Mouse (Mus musculus) MEL (cell line): ENCODE measurements at regions not wholly inside any gene's neighbourhood (a gene's known extent, or its start where the extent isn't known, plus 50 kb on each side); places are given as distances from the start of the nearest gene placed in this dataset.

ENCODE experiments used
- DNase-seq: peaks from one replicate; pipeline ENCODE4 v3.0.0; 2011; ENCODE audit warnings: low read depth, low spot score
- H3K27ac ChIP-seq: 2 replicates; pipeline ENCODE4 v1.5.1; 2012; ENCODE audit warnings: low read depth, mild to moderate bottlenecking, control low read depth, low read length, moderate library complexity; ENCODE audit not compliant: control insufficient read depth
- H3K27me3 ChIP-seq, 2 experiments: fragments of 150-350 bp in 1 of 2; sonication (generic) in 1 of 2; 2 replicates each; pipeline ENCODE4 v1.6.1; 2012; ENCODE audit warnings: low read length in 2 of 2, mild to moderate bottlenecking in 2 of 2, improper control_type of control experiment in 1 of 2, moderate library complexity in 1 of 2; ENCODE audit not compliant: insufficient read depth in 2 of 2, control insufficient read depth in 1 of 2
- H3K36me3 ChIP-seq, 2 experiments: 2 replicates each; pipeline ENCODE4 v1.6.1; 2012 to 2014; ENCODE audit warnings: low read length in 2 of 2, improper control_type of control experiment in 1 of 2, inconsistent platforms in 1 of 2, mild to moderate bottlenecking in 1 of 2; ENCODE audit not compliant: insufficient read depth in 2 of 2, control insufficient read depth in 1 of 2
- H3K4me1 ChIP-seq, 2 experiments: fragments of 150-350 bp in 1 of 2; sonication (generic) in 1 of 2; 2 replicates each; pipeline ENCODE4 v1.6.1; 2012; ENCODE audit warnings: low read length in 2 of 2, improper control_type of control experiment in 1 of 2, mild to moderate bottlenecking in 1 of 2; ENCODE audit not compliant: insufficient read depth in 2 of 2, control insufficient read depth in 1 of 2
- H3K4me3 ChIP-seq, 2 experiments: fragments of 150-350 bp in 1 of 2; sonication (generic) in 1 of 2; 2 replicates each; pipeline ENCODE4 v1.5.1; 2012; ENCODE audit warnings: low read depth in 2 of 2, low read length in 2 of 2, mild to moderate bottlenecking in 2 of 2, moderate library complexity in 2 of 2, control low read depth in 1 of 2, improper control_type of control experiment in 1 of 2; ENCODE audit not compliant: control insufficient read depth in 1 of 2, insufficient read depth in 1 of 2
- H3K79me2 ChIP-seq: 2 replicates; pipeline ENCODE4 v1.6.1; 2012; ENCODE audit warnings: mild to moderate bottlenecking, low read length, moderate library complexity; ENCODE audit not compliant: control insufficient read depth, poor library complexity, insufficient read depth
- H3K9ac ChIP-seq: 2 replicates; pipeline ENCODE4 v1.6.1; 2012; ENCODE audit warnings: low read depth, mild to moderate bottlenecking, control low read depth, low read length, moderate library complexity; ENCODE audit not compliant: control insufficient read depth, poor library complexity, severe bottlenecking
- H3K9me3 ChIP-seq: fragments of 150-350 bp; sonication (generic); replicated peaks from 2 replicates; pipeline ENCODE4 v1.6.1; 2012; ENCODE audit warnings: mild to moderate bottlenecking, low read length, improper control_type of control experiment, moderate library complexity; ENCODE audit not compliant: insufficient read depth
- CHD1 ChIP-seq: IDR thresholded peaks from 2 replicates; pipeline ENCODE4 v1.6.1; 2012; ENCODE audit warnings: low read depth, mild to moderate bottlenecking, inconsistent platforms, low read length, improper control_type of control experiment
- CHD2 ChIP-seq: IDR thresholded peaks from 2 replicates; pipeline ENCODE4 v1.6.1; 2011; ENCODE audit warnings: low read length, improper control_type of control experiment
- ELF1 ChIP-seq: IDR thresholded peaks from 2 replicates; pipeline ENCODE4 v1.6.1; 2014; ENCODE audit warnings: low read depth, mild to moderate bottlenecking, inconsistent platforms, low read length, improper control_type of control experiment, moderate library complexity
- EP300 ChIP-seq, 2 experiments: IDR thresholded peaks; 2 replicates each; pipeline ENCODE4 v1.6.1; 2011; ENCODE audit warnings: improper control_type of control experiment in 2 of 2, low read length in 2 of 2, low read depth in 1 of 2, mild to moderate bottlenecking in 1 of 2
- ETS1 ChIP-seq: IDR thresholded peaks from 2 replicates; pipeline ENCODE4 v1.6.1; 2012; ENCODE audit warnings: low read depth, mild to moderate bottlenecking, inconsistent platforms, low read length, improper control_type of control experiment, moderate library complexity
- GABPA ChIP-seq: IDR thresholded peaks from 2 replicates; pipeline ENCODE4 v1.6.1; 2012; ENCODE audit warnings: low read depth, mild to moderate bottlenecking, inconsistent platforms, low read length, improper control_type of control experiment, moderate library complexity
- GATA1 ChIP-seq: IDR thresholded peaks from 2 replicates; pipeline ENCODE4 v1.6.1; 2011; ENCODE audit warnings: low read depth, low read length, improper control_type of control experiment
- HCFC1 ChIP-seq: IDR thresholded peaks from 2 replicates; pipeline ENCODE4 v1.6.1; 2012; ENCODE audit warnings: low read depth, mild to moderate bottlenecking, inconsistent platforms, low read length, improper control_type of control experiment, moderate library complexity
- JUND ChIP-seq: IDR thresholded peaks from 2 replicates; pipeline ENCODE4 v1.6.1; 2011; ENCODE audit warnings: low read depth, mild to moderate bottlenecking, improper control_type of control experiment, low read length
- MAFK ChIP-seq: IDR thresholded peaks from 2 replicates; pipeline ENCODE4 v1.6.1; 2011; ENCODE audit warnings: low read depth, mild to moderate bottlenecking, low read length, improper control_type of control experiment, borderline replicate concordance
- MAX ChIP-seq: IDR thresholded peaks from 2 replicates; pipeline ENCODE4 v1.6.1; 2011; ENCODE audit warnings: low read length, improper control_type of control experiment
- MAZ ChIP-seq: IDR thresholded peaks from 2 replicates; pipeline ENCODE4 v1.6.1; 2012; ENCODE audit warnings: low read depth, mild to moderate bottlenecking, inconsistent platforms, low read length, improper control_type of control experiment
- MEF2A ChIP-seq: IDR thresholded peaks from 2 replicates; pipeline ENCODE4 v1.6.1; 2014; ENCODE audit warnings: low read depth, mild to moderate bottlenecking, inconsistent platforms, low read length, improper control_type of control experiment; ENCODE audit not compliant: poor library complexity, insufficient replicate concordance, severe bottlenecking; ENCODE audit errors: extremely low read depth
- MYB ChIP-seq: IDR thresholded peaks from 2 replicates; pipeline ENCODE4 v1.6.1; 2011; ENCODE audit warnings: mild to moderate bottlenecking, low read depth, low read length, improper control_type of control experiment
- MYC ChIP-seq: IDR thresholded peaks from 2 replicates; pipeline ENCODE4 v1.6.1; 2011; ENCODE audit warnings: low read depth, mild to moderate bottlenecking, low read length, improper control_type of control experiment, moderate library complexity
- NELFE ChIP-seq: IDR thresholded peaks from 2 replicates; pipeline ENCODE4 v1.6.1; 2011; ENCODE audit warnings: low read depth, low read length, improper control_type of control experiment
- POLR2A ChIP-seq, 2 experiments: IDR thresholded peaks; 2 replicates each; pipeline ENCODE4 v1.6.1; 2011 to 2012; ENCODE audit warnings: low read length in 2 of 2, mild to moderate bottlenecking in 2 of 2, control low read depth in 1 of 2, improper control_type of control experiment in 1 of 2, low read depth in 1 of 2, moderate library complexity in 1 of 2; ENCODE audit not compliant: control insufficient read depth in 1 of 2, insufficient read depth in 1 of 2, poor library complexity in 1 of 2
- POLR2AphosphoS2 ChIP-seq: IDR thresholded peaks from 2 replicates; pipeline ENCODE4 v1.6.1; 2011; ENCODE audit warnings: low read length, improper control_type of control experiment
- POLR2AphosphoS5 ChIP-seq: IDR thresholded peaks from 2 replicates; pipeline ENCODE4 v1.6.1; 2012; ENCODE audit warnings: low read depth, borderline replicate concordance, mild to moderate bottlenecking, inconsistent platforms, low read length, moderate library complexity, mixed read lengths
- RAD21 ChIP-seq: IDR thresholded peaks from 2 replicates; pipeline ENCODE4 v1.6.1; 2011; ENCODE audit warnings: mild to moderate bottlenecking, low read depth, low read length, improper control_type of control experiment
- RCOR1 ChIP-seq: IDR thresholded peaks from 2 replicates; pipeline ENCODE4 v1.6.1; 2012; ENCODE audit warnings: low read depth, mild to moderate bottlenecking, inconsistent platforms, low read length, improper control_type of control experiment
- TAL1 ChIP-seq: IDR thresholded peaks from 2 replicates; pipeline ENCODE4 v1.6.1; 2012; ENCODE audit warnings: mild to moderate bottlenecking, inconsistent platforms, low read length, moderate library complexity, mixed read lengths
- TBP ChIP-seq: IDR thresholded peaks from 2 replicates; pipeline ENCODE4 v1.8.0; 2011; ENCODE audit warnings: low read depth, low read length, improper control_type of control experiment
- UBTF ChIP-seq: IDR thresholded peaks from 2 replicates; pipeline ENCODE4 v1.6.1; 2012; ENCODE audit warnings: low read depth, mild to moderate bottlenecking, inconsistent platforms, low read length, improper control_type of control experiment, moderate library complexity, borderline replicate concordance; ENCODE audit not compliant: insufficient read depth
- USF1 ChIP-seq: IDR thresholded peaks from 2 replicates; pipeline ENCODE4 v1.6.1; 2014; ENCODE audit warnings: low read depth, mild to moderate bottlenecking, inconsistent platforms, low read length, improper control_type of control experiment, moderate library complexity
- ZC3H11A ChIP-seq: IDR thresholded peaks from 2 replicates; pipeline ENCODE4 v1.6.1; 2012; ENCODE audit warnings: low read depth, mild to moderate bottlenecking, inconsistent platforms, low read length, improper control_type of control experiment
- ZKSCAN1 ChIP-seq: IDR thresholded peaks from 2 replicates; pipeline ENCODE4 v1.6.1; 2012; ENCODE audit warnings: low read depth, mild to moderate bottlenecking, inconsistent platforms, low read length, improper control_type of control experiment, moderate library complexity
- ZNF384 ChIP-seq: IDR thresholded peaks from 2 replicates; pipeline ENCODE4 v1.6.1; 2012; ENCODE audit warnings: low read depth, mild to moderate bottlenecking, inconsistent platforms, low read length, improper control_type of control experiment

DNA sequence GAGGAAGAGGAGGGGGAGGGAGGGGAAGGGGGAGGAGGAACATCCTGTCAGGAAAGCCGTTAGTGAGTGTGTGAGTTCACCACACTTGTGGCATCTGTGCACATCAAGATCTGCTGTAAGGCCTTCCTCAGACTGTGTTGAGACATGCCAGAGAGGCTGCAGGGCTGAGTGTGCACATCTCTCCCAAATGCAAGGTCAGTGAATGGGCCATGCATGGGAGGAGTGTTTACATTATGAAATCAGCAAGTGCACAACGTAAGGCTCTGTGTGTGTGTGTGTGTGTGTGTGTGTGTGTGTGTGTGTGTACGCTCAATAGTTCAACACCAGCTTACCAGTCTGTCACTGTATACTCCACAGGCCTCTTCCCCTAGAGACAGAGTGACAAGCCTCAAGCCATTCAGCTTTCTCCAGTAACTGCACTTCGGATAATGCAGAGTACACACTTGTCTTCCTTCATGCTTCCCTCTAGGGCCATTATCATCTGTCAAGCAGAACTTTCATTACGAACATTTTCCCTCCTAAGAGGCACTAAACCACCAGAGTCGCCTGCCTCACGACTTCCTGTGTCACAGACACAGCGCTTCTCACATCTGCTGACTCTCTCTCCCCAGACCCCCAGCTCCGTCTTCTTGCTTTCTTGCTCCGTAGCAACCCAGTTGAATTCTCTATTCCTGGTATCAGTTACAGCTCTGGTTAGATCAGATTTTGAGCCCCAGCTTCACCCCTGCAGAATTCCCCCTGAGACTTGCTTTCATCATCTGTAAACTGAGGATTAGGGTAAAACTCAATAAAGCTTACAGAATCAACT, 368.4 kb downstream of the Cd83 start:
- no peaks in the 10 kb centered on the region for H3K4me1 ChIP-seq
- TF ChIP-seq POLR2A (IDR thresholded peaks at IDR 0.05; ENCODE audit: control insufficient read depth in 1 of 2, insufficient read depth in 1 of 2, low read depth in 1 of 2, low read length in 2 of 2, poor library complexity in 1 of 2) (no peak), EP300 (IDR thresholded peaks at IDR 0.05; ENCODE audit: low read depth in 1 of 2, low read length in 2 of 2) (no peak), CHD2 (no peak), ZNF384 (no peak), MAX (no peak), UBTF (no peak), POLR2AphosphoS5 (no peak), MEF2A (no peak), RCOR1 (no peak), USF1 (no peak), MAFK (no peak), MYC (no peak), ETS1 (no peak), GABPA (no peak)
- H3K27me3 ChIP-seq = no peaks in the 10 kb centered on the region
- no peak for DNase-seq
- no peaks in the 10 kb centered on the region; the same call in 1 of the 2 replicates for H3K79me2 ChIP-seq
- no peak overlapping the region for H3K9ac ChIP-seq
- no peak overlapping the region for H3K4me3 ChIP-seq
- H3K27ac ChIP-seq = no peak overlapping the region
- no peaks in the 10 kb centered on the region for H3K9me3 ChIP-seq
- H3K36me3 ChIP-seq = no peaks in the 10 kb centered on the region

DNA sequence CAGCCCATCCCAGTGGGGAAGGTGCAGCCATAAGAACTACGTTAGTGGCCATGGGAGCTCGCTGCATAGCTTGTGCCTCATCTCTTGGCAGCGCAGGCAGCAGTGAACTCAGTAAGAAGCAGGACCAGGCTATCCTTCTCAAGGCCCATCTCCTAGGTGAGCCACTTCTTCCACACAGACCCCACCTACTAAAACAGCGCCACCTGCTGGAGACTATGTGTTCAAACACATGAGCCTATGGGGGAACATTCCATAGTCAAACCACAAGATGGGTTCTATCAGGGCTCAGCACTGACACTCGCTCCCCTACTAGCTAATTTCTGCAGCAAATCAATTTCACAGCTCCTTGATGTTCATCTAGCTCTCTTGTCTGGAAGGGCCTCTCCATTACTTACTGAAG, 369.2 kb downstream of the Cd83 start:
- Histone ChIP-seq H3K4me1 (no peaks in the 10 kb centered on the region), H3K9me3 (no peaks in the 10 kb centered on the region), H3K27ac (no peak overlapping the region), H3K4me3 (no peak overlapping the region), H3K27me3 (no peaks in the 10 kb centered on the region), H3K36me3 (no peaks in the 10 kb centered on the region), H3K79me2 (no peaks in the 10 kb centered on the region; the same call in 1 of the 2 replicates), H3K9ac (no peak overlapping the region)
- peak; percentile 3 for DNase-seq
- TF ChIP-seq CHD1 (no peak), MAFK (no peak), TBP (no peak), MYB (no peak), EP300 (IDR thresholded peaks at IDR 0.05; ENCODE audit: low read depth in 1 of 2, low read length in 2 of 2) (no peak), JUND (no peak), ELF1 (no peak), UBTF (no peak), RCOR1 (no peak), POLR2AphosphoS2 (no peak), RAD21 (no peak), ZKSCAN1 (no peak), POLR2AphosphoS5 (no peak), MEF2A (no peak), TAL1 (no peak), HCFC1 (no peak), MAZ (no peak), GATA1 (no peak), ZC3H11A (no peak), NELFE (no peak)
